Mouse (Mus musculus) liver, embryonic 14.5 days (tissue): Measurements from ENCODE around the gene Gm42420. TPM values are rescaled to one million over a fixed set of nuclear protein-coding genes. Genes with fewer than 3 reads are reported as not detected.

ENCODE experiments used
- ATAC-seq: fragments of 200-750 bp; cut with Nextera tagmentation; 2 replicates; pipeline ENCODE4 v1.8.0; 2017; ENCODE audit warnings: moderate number of reproducible peaks, mild to moderate bottlenecking, moderate library complexity; ENCODE audit not compliant: insufficient read depth
- DNase-seq, 3 experiments: peaks; one replicate each; pipeline ENCODE4 v3.0.0-alpha.2; 2012 to 2013; ENCODE audit warnings: low read depth in 3 of 3, low spot score in 3 of 3
- H3K27ac ChIP-seq: fragments of 300-500 bp; sonication (generic); 2 replicates; pipeline ENCODE4 v1.5.1; 2014; ENCODE audit warnings: moderate library complexity, mild to moderate bottlenecking, control low read depth, inconsistent platforms
- H3K27me3 ChIP-seq: fragments of 300-500 bp; sonication (generic); 2 replicates; pipeline ENCODE4 v1.6.1; 2014; ENCODE audit warnings: mild to moderate bottlenecking, low read length, moderate library complexity; ENCODE audit not compliant: control insufficient read depth, insufficient read depth
- H3K36me3 ChIP-seq: fragments of 300-500 bp; sonication (generic); replicated peaks from 2 replicates; pipeline ENCODE4 v1.6.1; 2014; ENCODE audit warnings: low read depth; ENCODE audit not compliant: control insufficient read depth, insufficient read depth
- H3K4me1 ChIP-seq, 2 experiments: fragments of 200-500 bp in 1 of 2; fragments of 300-500 bp in 1 of 2; sonication (generic) in 1 of 2; replicated peaks; 2 replicates each; pipeline ENCODE4 v1.6.1; 2012 to 2014; ENCODE audit warnings: antibody characterized with exemption in 1 of 2, inconsistent platforms in 1 of 2, low read length in 1 of 2; ENCODE audit not compliant: control insufficient read depth in 2 of 2, insufficient read depth in 2 of 2
- H3K4me2 ChIP-seq: fragments of 300-500 bp; sonication (generic); 2 replicates; pipeline ENCODE4 v1.6.1; 2014; ENCODE audit warnings: low read depth, mild to moderate bottlenecking, control low read depth, moderate library complexity
- H3K4me3 ChIP-seq, 2 experiments: fragments of 200-500 bp in 1 of 2; fragments of 300-500 bp in 1 of 2; sonication (generic) in 1 of 2; 2 replicates each; pipeline ENCODE4 v1.5.1; 2012 to 2014; ENCODE audit warnings: low read depth in 2 of 2, low read length in 2 of 2, mild to moderate bottlenecking in 2 of 2, control low read depth in 1 of 2, inconsistent platforms in 1 of 2, moderate library complexity in 1 of 2; ENCODE audit not compliant: insufficient read depth in 1 of 2
- H3K9ac ChIP-seq: fragments of 300-500 bp; sonication (generic); replicated peaks from 2 replicates; pipeline ENCODE4 v1.6.1; 2014; ENCODE audit warnings: mild to moderate bottlenecking, control low read depth, moderate library complexity
- H3K9me3 ChIP-seq: fragments of 300-500 bp; sonication (generic); 2 replicates; pipeline ENCODE4 v1.6.1; 2016; ENCODE audit warnings: low read length, mixed read lengths; ENCODE audit not compliant: control insufficient read depth
- CTCF ChIP-seq: IDR thresholded peaks from 2 replicates; pipeline ENCODE4 v1.5.1; 2016; ENCODE audit warnings: antibody characterized with exemption, low read depth, control low read depth
- EP300 ChIP-seq: IDR thresholded peaks from 2 replicates; pipeline ENCODE4 v1.6.1; 2016; ENCODE audit warnings: antibody characterized with exemption, low read depth
- WGBS: fragments of 180-500 bp; shearing (Covaris S2); extraction: QIAGEN DNeasy Blood & Tissue Kit; methylation state at CpG from one replicate; pipeline ENCODE4 v1.1.7; 2014; ENCODE audit not compliant: insufficient replicate concordance; 5-methylcytosine and 5-hydroxymethylcytosine counted together
- polyA plus RNA-seq, 2 experiments: library from polyadenylated mRNA; depleted of rRNA in 1 of 2; stranded (reverse) in 1 of 2; unstranded in 1 of 2; fragments of >200 nt; fragmentation: Nextera tagmentation in 1 of 2; extraction: Ambion mirVana in 1 of 2; gene quantifications; 2 replicates each; pipeline versions ENCODE4 v1.2.1 to v1.2.3; 2012 to 2014

Gene Gm42420
- polyA plus RNA-seq, 2 experiments, result 1.6 to 2.1 TPM

DNA sequence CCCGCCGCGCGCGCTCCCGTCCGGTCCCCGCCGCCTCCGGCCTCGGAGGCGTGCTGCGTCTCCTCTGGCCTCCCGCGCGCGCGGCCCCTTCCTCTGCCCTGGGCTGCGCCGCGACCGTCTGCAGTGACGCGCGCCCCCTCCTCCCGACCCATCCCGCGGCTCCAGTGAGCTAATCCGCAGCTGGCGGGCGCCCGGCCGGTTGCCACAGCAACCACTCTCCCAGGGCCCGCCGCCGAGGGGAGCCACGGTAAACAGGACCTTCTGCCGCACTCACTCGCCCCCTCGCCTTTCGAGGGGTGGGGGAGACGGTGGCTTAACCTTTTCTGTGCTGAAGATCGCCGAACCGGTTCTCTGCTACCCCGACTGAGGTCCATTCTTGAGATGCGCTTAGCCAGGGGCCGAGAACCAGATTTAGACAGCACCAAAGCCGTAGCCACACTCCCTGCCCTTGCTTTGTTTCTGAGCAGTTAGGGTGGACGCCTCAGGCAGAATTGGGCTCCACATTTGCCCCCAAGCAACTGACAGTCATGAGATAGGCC, 27.8 kb upstream of the Gm42420 start, which contains the start of gene Dennd2a:
Gene Dennd2a (minus strand): TSS at position 145 of the 539 bp plus-strand sequence.
- peak; percentile 52; the same call in 1 of the 2 replicates for ATAC-seq
- no peaks in the 10 kb centered on the region for H3K9me3 ChIP-seq
- H3K27me3 ChIP-seq, result peaks cover 42% of the 10 kb centered on the region
- no peak within 1 kb of the TSS for H3K27ac ChIP-seq
- no peak within 1 kb of the TSS for H3K9ac ChIP-seq
- peaks cover 4% of the 10 kb centered on the region in 2 experiments; a peak in 3 of 4 replicates for H3K4me1 ChIP-seq
- no peaks in the 10 kb centered on the region for H3K36me3 ChIP-seq
- peak within 1 kb of the TSS; percentile 60 for H3K4me2 ChIP-seq
- 2% methylated on average over 43 of the region's 50 CpGs for WGBS
- H3K4me3 ChIP-seq, result peak within 1 kb of the TSS; percentile 51 to 57
- no peak for DNase-seq
- TF ChIP-seq CTCF (no peak), EP300 (no peak)

DNA sequence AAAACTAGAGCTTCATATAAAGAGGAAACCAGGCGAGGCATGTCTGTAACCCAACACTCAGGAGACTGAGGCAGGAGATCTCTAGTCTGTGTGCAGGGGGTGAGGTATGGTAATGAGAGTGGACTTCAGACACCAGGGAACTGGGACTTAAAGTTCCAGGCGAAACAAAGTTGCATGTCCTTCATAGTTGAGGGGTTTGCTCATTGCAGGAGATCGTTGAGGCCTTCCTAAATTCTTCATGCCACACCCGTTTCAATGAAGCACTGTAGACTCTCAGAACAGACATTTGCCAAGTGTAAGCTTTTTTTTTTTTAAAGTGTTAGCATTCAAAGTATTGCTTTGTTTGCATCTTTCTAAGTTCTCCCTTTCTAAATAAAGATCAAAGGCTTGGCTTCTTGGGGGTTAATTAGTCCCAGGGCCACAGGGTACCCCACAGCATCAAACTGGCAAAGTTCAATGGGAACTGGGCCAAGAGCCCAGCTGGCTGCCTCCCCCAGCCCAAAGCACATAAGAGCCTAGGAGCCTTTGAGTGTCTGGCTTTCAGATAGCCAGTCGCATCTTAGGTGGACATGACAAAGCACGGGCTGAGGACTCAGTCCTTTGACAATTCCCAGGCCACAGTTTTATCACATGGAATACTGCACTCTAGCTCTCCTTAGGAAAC, 26.1 kb upstream of the Gm42420 start:
- no peak for DNase-seq
- H3K9me3 ChIP-seq, result no peaks in the 10 kb centered on the region
- peaks cover 42% of the 10 kb centered on the region for H3K27me3 ChIP-seq
- no peak for ATAC-seq
- peaks cover 4% of the 10 kb centered on the region in 2 experiments; a peak in 3 of 4 replicates for H3K4me1 ChIP-seq
- no peak overlapping the region for H3K4me3 ChIP-seq
- H3K27ac ChIP-seq, result no peak overlapping the region
- 47% methylated on average over 6 of the region's 6 CpGs for WGBS
- no peak overlapping the region for H3K4me2 ChIP-seq
- H3K9ac ChIP-seq, result no peak overlapping the region
- TF ChIP-seq CTCF, result no peak
- no peak for TF ChIP-seq EP300
- no peaks in the 10 kb centered on the region for H3K36me3 ChIP-seq

DNA sequence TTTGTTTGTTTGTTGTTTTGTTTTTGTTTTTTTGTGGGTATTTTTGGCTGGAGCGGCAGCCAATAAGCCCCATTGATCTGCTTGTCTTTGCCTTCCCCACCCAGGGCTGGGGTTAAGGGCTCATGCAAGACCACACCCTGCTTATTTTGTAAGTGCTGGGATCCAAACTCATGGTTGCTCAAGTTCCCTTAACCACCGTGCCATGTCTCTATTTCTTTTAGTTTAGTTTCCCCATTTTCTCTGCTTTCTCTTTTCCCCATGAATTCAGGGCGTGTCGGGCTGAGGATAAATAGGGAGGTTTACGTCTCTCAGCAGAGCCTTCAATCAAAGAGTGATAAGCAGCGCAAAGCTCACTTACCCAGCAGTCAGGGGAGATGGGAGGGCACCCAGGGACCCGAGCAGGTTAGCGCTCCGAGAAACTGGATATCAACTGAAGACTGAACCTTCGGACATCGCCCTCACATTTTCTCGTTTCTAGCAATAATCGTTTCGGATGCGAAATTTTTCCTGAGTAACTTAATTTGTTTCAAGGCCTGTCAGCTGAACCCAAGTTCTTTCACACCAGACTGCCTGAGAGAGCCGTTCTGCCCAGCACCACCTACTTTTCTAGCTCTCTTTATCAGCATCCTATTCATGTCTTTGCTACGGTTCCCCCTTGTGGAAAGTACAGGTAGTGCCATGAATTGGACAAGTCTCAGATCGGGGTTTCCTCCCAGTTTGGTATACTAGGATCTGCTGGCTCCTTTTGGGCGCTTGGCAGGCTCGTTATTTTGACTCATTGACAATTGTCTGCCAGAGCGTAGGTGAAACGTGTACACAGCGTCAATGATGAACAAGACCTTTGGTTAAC, 23.2 kb upstream of the Gm42420 start:
- peak; percentile 72 to 81 (median 77) for DNase-seq
- ATAC-seq, result peak; percentile 77
- Histone ChIP-seq H3K27ac (no peak overlapping the region), H3K4me1 (peaks cover 4% of the 10 kb centered on the region in 2 experiments; a peak in 3 of 4 replicates), H3K9me3 (no peaks in the 10 kb centered on the region), H3K9ac (no peak overlapping the region), H3K27me3 (peaks cover 18% of the 10 kb centered on the region), H3K4me3 (peak overlapping the region; percentile 22 to 24; a peak in 3 of 4 replicates), H3K36me3 (no peaks in the 10 kb centered on the region), H3K4me2 (peak overlapping the region; percentile 59)
- 14% methylated on average over 23 of the region's 23 CpGs for WGBS
- peak; percentile 87 for TF ChIP-seq CTCF
- no peak for TF ChIP-seq EP300

DNA sequence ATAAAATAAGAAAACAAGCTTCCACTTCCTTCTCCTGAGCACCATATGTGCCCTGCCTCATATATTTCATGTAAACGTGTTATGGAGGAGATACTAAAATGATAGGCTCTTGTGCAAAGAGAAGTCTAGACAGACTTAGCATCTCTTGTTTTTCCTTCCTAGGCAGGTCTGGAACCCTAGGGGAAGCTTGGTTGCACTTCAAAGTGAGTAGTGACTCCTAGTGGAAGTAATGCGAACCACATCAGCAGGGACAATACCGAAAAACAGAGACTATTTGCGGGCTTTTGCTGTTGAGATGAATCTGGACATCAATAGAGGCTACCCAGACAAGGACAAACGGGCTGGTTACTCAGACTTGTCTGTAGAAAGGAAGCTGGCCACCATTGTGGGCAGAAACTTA, 18.0 kb upstream of the Gm42420 start:
- no peak overlapping the region for H3K4me3 ChIP-seq
- H3K9me3 ChIP-seq, result no peaks in the 10 kb centered on the region
- no peak for TF ChIP-seq EP300
- peak; percentile 66 for TF ChIP-seq CTCF
- WGBS, result 8% methylated on average over 5 of the region's 5 CpGs
- ATAC-seq (no peak), DNase-seq (no peak)
- no peaks in the 10 kb centered on the region for H3K36me3 ChIP-seq
- H3K9ac ChIP-seq, result no peak overlapping the region
- no peak overlapping the region for H3K27ac ChIP-seq
- H3K4me1 ChIP-seq, result no peaks in the 10 kb centered on the region; a peak in 1 of 4 replicates
- no peaks in the 10 kb centered on the region for H3K27me3 ChIP-seq
- H3K4me2 ChIP-seq, result no peak overlapping the region
